Mouse (Mus musculus) layer of hippocampus, adult 18-20 months (tissue): ENCODE measurements around the gene Gm33815. TPM values are rescaled to one million over a fixed set of nuclear protein-coding genes. Genes with fewer than 3 reads are reported as not detected.
"Not testable (repeated sequence)": the region's sequence is repeated elsewhere in the genome, so short reads cannot be mapped to it uniquely, and the experiment has no call there.

Source experiments
- DNase-seq, 2 experiments: peaks; one replicate each; pipeline ENCODE4 v3.0.0; 2022; ENCODE audit warnings: low spot score in 2 of 2
- long read RNA-seq: library from polyadenylated mRNA; stranded (forward); transcript quantifications from one replicate; pipeline ENCODE4 v2.0.0, GENCODE M21; 2021
- total RNA-seq, 2 experiments: library from RNA; stranded (reverse); gene quantifications; 2 replicates each; pipeline ENCODE4 v1.2.3; 2021

Gene Gm33815
- not detected for total RNA-seq
- long read RNA-seq = 0 reads

DNA sequence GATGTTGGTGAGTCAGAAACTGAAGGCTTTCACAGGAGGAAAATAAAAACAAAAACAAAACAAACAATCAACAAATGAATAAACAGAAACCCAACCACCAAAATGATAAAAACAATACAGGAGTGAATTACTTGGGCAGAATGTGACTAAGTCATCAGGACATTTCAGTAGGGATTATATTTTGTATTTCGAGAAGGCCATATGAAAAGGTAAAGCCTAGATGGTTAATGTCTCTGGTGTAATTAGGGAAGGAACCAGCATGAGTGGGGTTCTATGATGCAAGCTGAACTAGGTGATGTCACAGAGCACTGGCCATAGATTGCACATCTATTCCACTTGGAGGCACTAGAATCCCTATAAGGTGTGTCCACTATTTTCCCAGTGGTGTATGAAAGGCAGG, at the start of gene Gm33815:
TSS of gene Gm33815 (plus strand) at position 301 of the 400 bp plus-strand sequence.
- DNase-seq = not testable (repeated sequence)
